Mouse (Mus musculus) forebrain, embryonic 14.5 days (tissue): ENCODE measurements at regions not wholly inside any gene's neighbourhood (a gene's known extent, or its start where the extent isn't known, plus 50 kb on each side); places are given as distances from the start of the nearest gene placed in this dataset.

Source experiments
- ATAC-seq: fragments of 200-750 bp; cut with Nextera tagmentation; 2 replicates; pipeline ENCODE4 v1.8.0; 2017; ENCODE audit warnings: mild to moderate bottlenecking, moderate library complexity
- DNase-seq: peaks from one replicate; pipeline ENCODE4 v3.0.0-alpha.2; 2015; ENCODE audit warnings: low spot score
- H3K27ac ChIP-seq: fragments of 300-500 bp; sonication (generic); 2 replicates; pipeline ENCODE4 v1.5.1; 2014; ENCODE audit warnings: low read depth, mild to moderate bottlenecking, control low read depth, low read length, moderate library complexity
- H3K27me3 ChIP-seq: fragments of 300-500 bp; sonication (generic); replicated peaks from 2 replicates; pipeline ENCODE4 v1.6.1; 2014; ENCODE audit warnings: low read length, control low read depth, mixed read lengths; ENCODE audit not compliant: control insufficient read depth, insufficient read depth
- H3K36me3 ChIP-seq: fragments of 300-500 bp; sonication (generic); 2 replicates; pipeline ENCODE4 v1.6.1; 2014; ENCODE audit warnings: low read length, control low read depth; ENCODE audit not compliant: control insufficient read depth, insufficient read depth
- H3K4me1 ChIP-seq: fragments of 300-500 bp; sonication (generic); 2 replicates; pipeline ENCODE4 v1.6.1; 2014; ENCODE audit warnings: antibody characterized with exemption, low read length, control low read depth; ENCODE audit not compliant: control insufficient read depth, insufficient read depth
- H3K4me2 ChIP-seq: fragments of 300-500 bp; sonication (generic); 2 replicates; pipeline ENCODE4 v1.6.1; 2014; ENCODE audit warnings: mild to moderate bottlenecking, control low read depth, low read length
- H3K4me3 ChIP-seq: fragments of 300-500 bp; sonication (generic); 2 replicates; pipeline ENCODE4 v1.5.1; 2014; ENCODE audit warnings: low read depth, low read length, control low read depth
- H3K9ac ChIP-seq: fragments of 300-500 bp; sonication (generic); 2 replicates; pipeline ENCODE4 v1.6.1; 2014; ENCODE audit warnings: mild to moderate bottlenecking, low read length, control low read depth, moderate library complexity
- H3K9me3 ChIP-seq: fragments of 300-500 bp; sonication (generic); replicated peaks from 2 replicates; pipeline ENCODE4 v1.6.1; 2016; ENCODE audit warnings: low read length, control low read depth, mixed read lengths; ENCODE audit not compliant: control insufficient read depth
- WGBS: fragments of 180-500 bp; shearing (Covaris S2); extraction: QIAGEN DNeasy Blood & Tissue Kit; methylation state at CpG from one replicate; pipeline ENCODE4 v1.1.7; 2014; 5-methylcytosine and 5-hydroxymethylcytosine counted together

DNA sequence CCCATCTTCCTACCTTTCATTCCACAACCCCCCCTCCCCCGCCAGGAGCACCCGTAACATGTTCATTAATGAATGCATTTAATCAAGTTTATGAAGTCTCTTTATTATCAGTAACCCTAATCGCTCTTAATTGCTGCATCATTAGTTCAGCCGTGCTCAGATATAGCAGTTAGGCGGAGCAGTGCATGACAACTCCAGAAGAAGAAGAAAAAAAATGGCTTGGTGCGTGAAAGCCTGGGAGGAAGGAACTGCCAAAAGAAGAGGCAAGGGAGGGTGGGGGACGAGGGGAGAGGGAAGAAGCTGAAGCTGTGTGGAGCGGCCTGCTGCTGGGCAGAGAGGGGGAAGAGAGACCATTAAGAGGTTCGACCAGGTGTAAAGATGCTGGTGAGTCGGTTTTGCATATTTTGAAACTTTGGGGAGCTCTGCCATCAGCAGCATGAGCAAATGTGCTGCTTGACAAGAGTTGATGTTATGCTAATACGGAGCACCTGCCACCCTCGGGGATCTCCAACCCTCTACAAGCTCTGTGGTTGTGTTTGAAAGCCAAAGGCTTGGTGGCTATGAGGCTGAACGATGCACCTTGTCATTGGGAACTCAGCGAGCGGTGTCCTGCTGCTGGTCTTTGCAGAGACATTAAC lies 408.6 kb upstream of the Zfp703 start:
- no peak for ATAC-seq
- Histone ChIP-seq H3K4me3 (no peak overlapping the region), H3K4me1 (no peaks in the 10 kb centered on the region), H3K27ac (no peak overlapping the region), H3K9me3 (no peaks in the 10 kb centered on the region), H3K9ac (no peak overlapping the region), H3K27me3 (no peaks in the 10 kb centered on the region), H3K4me2 (no peak overlapping the region), H3K36me3 (no peaks in the 10 kb centered on the region)
- WGBS = 55% methylated on average over 15 of the region's 15 CpGs
- peak; percentile 23 for DNase-seq

- DNase-seq (no peak), ATAC-seq (no peak)
- Histone ChIP-seq H3K27me3 (no peaks in the 10 kb centered on the region), H3K9ac (no peak overlapping the region), H3K36me3 (no peaks in the 10 kb centered on the region), H3K9me3 (no peaks in the 10 kb centered on the region), H3K27ac (no peak overlapping the region), H3K4me2 (no peak overlapping the region), H3K4me3 (no peak overlapping the region), H3K4me1 (no peaks in the 10 kb centered on the region)
- WGBS = 65% methylated on average over 1 of the region's 1 CpGs
Observed at GRCm38 (mm10) chr8:26588841-26589240, 388.3 kb upstream of the Zfp703 start.

- H3K4me2 ChIP-seq = no peak overlapping the region
- no peak overlapping the region for H3K4me3 ChIP-seq
- no peaks in the 10 kb centered on the region for H3K4me1 ChIP-seq
- no peaks in the 10 kb centered on the region for H3K9me3 ChIP-seq
- H3K9ac ChIP-seq = no peak overlapping the region
- DNase-seq = no peak
- H3K27me3 ChIP-seq = no peaks in the 10 kb centered on the region
- WGBS = 76% methylated on average over 2 of the region's 2 CpGs
- H3K36me3 ChIP-seq = no peaks in the 10 kb centered on the region
- no peak overlapping the region for H3K27ac ChIP-seq
- no peak for ATAC-seq
Observed at GRCm38 (mm10) chr8:26590591-26591212, 386.4 kb upstream of the Zfp703 start.

DNA sequence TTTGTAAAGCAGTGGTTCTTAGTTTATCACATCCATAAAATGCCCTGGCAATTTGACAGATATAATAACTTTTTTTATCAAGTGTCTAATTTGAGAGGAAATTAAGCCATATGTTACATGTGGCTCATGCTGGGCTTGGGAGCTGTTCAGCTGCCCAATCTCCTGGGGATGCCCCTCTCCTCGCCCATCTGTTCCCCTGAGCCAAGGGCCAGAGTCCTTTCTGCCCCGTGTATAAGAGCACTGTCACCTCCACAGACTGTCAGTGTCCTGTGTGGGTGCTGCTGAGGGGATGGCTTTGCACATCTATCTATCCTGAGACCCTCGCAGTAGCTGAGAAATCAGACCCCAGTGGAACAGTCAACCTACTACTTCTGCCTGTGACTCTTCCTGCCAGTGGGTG lies 385.9 kb upstream of the Zfp703 start:
- H3K4me1 ChIP-seq = no peaks in the 10 kb centered on the region
- no peak overlapping the region for H3K4me2 ChIP-seq
- no peaks in the 10 kb centered on the region for H3K36me3 ChIP-seq
- ATAC-seq (no peak), DNase-seq (no peak)
- no peaks in the 10 kb centered on the region for H3K27me3 ChIP-seq
- no peak overlapping the region for H3K27ac ChIP-seq
- no peak overlapping the region for H3K9ac ChIP-seq
- no peaks in the 10 kb centered on the region for H3K9me3 ChIP-seq
- 75% methylated on average over 3 of the region's 3 CpGs for WGBS
- no peak overlapping the region for H3K4me3 ChIP-seq

DNA sequence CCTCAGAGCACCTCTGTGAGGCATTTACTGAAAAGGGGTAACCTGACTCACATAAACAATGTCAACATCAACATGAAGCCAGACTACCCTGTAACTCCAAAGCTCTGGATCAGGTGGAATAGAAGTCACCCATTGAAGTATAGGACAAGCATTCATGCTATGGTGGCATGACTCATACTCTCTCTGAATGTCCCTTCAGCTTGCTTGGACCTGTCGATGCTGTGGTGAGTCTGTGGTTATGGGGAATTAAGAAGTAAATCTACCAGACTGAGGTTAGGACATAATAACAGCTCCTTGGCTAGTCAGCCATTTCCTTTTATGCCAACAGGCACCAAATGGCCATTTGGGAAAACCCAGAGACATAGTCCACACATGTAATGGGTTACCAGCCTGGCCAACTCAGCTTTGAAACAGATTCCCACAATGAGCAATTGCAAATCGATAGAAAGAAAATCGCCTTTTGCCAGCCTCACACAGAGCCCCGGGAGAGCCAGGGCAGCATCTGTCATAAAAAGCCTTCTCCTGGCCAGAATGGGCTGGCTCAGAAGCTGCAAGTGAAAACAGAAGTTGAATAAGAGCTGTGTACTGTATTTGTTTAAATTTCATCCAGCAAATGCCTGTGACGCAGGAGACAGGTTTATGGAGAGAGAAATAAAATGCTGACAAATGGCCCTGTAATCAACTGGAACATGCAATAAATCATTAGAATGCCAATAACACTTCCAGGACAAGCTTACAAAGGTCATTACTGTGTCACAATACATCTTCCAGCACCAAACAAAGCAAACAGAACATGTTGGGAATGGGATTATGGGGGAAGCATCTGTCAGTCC lies 383.4 kb upstream of the Zfp703 start:
- Histone ChIP-seq H3K27me3 (no peaks in the 10 kb centered on the region), H3K4me1 (no peaks in the 10 kb centered on the region), H3K36me3 (no peaks in the 10 kb centered on the region), H3K9ac (no peak overlapping the region), H3K27ac (no peak overlapping the region), H3K4me3 (no peak overlapping the region), H3K9me3 (no peaks in the 10 kb centered on the region), H3K4me2 (no peak overlapping the region)
- WGBS = 63% methylated on average over 5 of the region's 5 CpGs
- DNase-seq = peak; percentile 34
- no peak for ATAC-seq

DNA sequence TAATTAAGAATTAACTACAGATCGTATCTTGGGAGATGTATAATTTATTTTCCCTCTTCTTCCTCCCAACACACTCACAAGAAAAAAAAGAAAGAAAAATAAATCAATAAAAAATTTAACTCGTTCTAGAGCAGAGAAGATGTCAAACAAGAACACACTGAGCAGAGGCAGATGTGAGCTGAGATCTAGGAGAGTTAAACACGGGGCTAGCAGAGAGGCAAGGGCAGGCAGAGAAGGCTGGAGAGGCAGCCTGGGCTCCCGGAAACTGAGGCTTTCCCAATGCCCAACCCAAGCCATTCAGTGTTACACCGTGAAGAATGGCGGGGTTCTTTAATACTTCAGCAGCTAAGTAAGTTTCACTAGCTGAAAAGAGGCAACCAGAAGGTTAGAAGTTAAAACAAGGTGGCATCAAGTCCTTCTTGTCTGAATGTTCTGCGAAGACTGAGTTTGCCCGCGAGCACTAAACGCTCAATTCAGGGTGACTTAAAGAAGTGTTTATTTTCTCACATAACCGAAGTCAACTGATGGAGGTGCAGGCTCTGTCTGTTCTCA lies 382.7 kb upstream of the Zfp703 start:
- no peaks in the 10 kb centered on the region for H3K36me3 ChIP-seq
- H3K4me1 ChIP-seq = no peaks in the 10 kb centered on the region
- H3K27ac ChIP-seq = no peak overlapping the region
- ATAC-seq (no peak), DNase-seq (no peak)
- WGBS = 72% methylated on average over 11 of the region's 11 CpGs
- no peaks in the 10 kb centered on the region for H3K9me3 ChIP-seq
- no peak overlapping the region for H3K4me3 ChIP-seq
- no peak overlapping the region for H3K4me2 ChIP-seq
- no peak overlapping the region for H3K9ac ChIP-seq
- no peaks in the 10 kb centered on the region for H3K27me3 ChIP-seq

DNA sequence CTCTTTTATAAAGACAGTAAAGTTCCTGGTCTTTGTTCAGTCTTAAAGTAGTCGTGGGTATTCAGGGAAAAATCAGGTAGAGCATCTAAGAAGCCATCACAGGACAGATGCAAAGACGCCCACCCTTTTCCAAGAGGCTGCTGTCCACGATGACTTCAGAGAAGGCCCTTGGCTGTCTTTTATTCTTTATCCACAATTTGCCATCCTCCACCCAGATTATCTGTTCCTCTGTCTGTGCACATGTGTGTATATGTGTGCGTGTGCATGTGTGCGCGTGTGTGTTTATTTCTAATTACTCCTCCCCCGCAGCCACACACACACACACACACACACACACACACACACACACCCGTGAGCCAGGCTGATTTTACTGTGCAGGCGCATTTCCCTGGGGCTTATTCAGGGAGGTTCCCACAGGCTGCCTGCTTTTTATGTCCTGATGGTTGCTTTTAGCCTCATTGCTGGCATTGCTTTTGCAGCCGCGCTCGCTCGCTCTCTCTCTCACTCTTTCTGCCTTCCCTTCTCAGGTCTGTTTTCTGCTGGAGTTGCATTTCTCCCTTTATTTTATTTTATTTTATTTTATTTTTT lies 381.6 kb upstream of the Zfp703 start:
- no peaks in the 10 kb centered on the region for H3K36me3 ChIP-seq
- H3K27ac ChIP-seq = no peak overlapping the region; the same call in 1 of the 2 replicates
- no peaks in the 10 kb centered on the region for H3K9me3 ChIP-seq
- H3K4me3 ChIP-seq = no peak overlapping the region
- no peak overlapping the region for H3K4me2 ChIP-seq
- peak; percentile 34; the same call in 1 of the 2 replicates for ATAC-seq
- peak; percentile 56 for DNase-seq
- WGBS = 69% methylated on average over 13 of the region's 13 CpGs
- H3K4me1 ChIP-seq = no peaks in the 10 kb centered on the region
- H3K9ac ChIP-seq = no peak overlapping the region
- H3K27me3 ChIP-seq = no peaks in the 10 kb centered on the region

DNA sequence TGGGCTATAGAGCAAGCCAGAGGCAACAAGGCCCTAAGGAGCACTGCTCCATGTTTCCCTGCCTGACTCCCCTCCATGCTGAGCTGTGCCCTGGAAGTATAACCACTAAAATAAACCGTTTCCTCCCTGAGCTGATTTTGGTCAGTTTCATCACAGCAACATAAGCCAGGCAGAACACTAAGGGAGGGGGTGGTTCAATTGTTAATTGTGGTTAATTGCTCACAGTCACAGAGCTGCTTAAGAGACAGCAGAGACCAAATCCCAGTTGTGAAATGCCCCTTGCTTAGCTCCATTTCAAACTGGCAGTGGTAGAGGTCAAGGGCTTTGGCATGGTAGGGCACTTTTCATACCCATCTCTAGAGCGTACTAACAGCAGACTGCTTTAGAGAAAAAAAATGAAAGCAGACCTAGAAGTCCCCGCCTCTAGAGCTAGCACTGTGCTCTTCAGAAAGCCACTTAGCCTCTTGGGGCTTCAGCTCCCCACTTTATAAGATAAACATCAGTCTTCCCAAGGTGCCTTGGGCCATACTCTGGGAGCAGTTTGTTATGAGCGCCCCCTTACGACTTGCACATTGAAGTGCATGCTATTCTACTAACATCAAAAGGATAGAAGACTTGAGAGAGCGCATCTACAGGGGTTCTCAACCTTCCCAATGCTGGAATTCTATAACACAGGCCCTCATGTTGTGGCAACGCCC lies 380.3 kb upstream of the Zfp703 start:
- no peak overlapping the region for H3K4me2 ChIP-seq
- H3K27me3 ChIP-seq = no peaks in the 10 kb centered on the region
- H3K9me3 ChIP-seq = no peaks in the 10 kb centered on the region
- H3K27ac ChIP-seq = no peak overlapping the region
- ATAC-seq (no peak), DNase-seq (peak; percentile 7)
- H3K9ac ChIP-seq = no peak overlapping the region
- H3K4me3 ChIP-seq = no peak overlapping the region
- no peaks in the 10 kb centered on the region for H3K36me3 ChIP-seq
- 71% methylated on average over 7 of the region's 7 CpGs for WGBS
- H3K4me1 ChIP-seq = no peaks in the 10 kb centered on the region
